Mouse (Mus musculus): Measurements from ENCODE around the gene Nell2.

DNA sequence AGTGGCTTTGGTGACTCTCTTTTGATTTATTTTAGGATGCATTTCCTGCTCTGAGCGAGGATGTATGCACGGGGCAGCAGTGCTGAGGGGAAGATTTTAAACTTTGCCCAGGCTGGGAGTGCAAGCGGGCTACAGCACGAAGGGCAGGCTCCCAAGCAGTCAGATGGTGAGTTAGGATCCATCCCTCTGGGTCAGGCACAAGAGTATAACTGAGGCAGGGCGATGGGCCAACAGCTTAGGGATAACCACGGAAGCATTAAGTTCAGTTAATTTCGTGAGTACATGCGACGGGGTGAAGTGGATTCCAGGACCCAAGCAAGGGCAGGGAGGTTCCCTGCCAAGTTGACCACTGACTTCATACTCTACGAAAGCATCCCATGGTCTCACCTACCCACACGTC lies 83.8 kb downstream of the Nell2 start:
- TF ChIP-seq ZC3H11A (IDR thresholded peaks at IDR 0.05; ENCODE audit: low read depth, low read length), result no peak
- TF ChIP-seq POLR2A (IDR thresholded peaks at IDR 0.05; ENCODE audit: low read depth, low read length), result no peak
- TF ChIP-seq GABPA (IDR thresholded peaks at IDR 0.05; ENCODE audit: insufficient replicate concordance, low read depth, low read length), result no peak

Measured in CH12.LX (cell line).